Comparison of ENCODE assay signal across 10 mouse cellular contexts in the genomic region with DNA sequence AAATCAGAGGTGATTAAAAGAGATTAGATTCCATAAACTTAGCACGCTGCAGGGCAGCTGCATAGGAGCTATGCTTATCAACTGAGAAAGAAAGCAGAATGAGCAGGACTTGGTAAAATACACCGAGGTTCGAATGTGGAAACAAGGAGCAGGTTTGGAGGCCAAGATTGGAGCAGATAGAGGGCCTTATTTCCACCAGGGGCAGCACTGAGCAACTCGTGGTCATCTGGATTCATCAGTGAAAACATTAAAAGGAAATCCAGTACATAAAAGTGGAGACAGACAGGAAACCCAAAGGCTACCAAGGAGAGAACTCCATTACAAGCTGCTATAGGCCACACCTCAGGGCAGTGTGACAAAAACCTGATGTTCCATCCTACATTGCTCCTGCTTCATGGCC.
DNase-seq lines count a peak whose midpoint lies in the region; ATAC-seq and TF ChIP-seq lines count a peak whose summit lies in the region.
"Had no signal": no experiment of that assay in that cellular context is flagged by ENCODE, and none has a peak within 500 bp of the region (broad histone marks: within the 10 kb centered on the region; RNA-seq: fewer than 3 reads in every experiment).

No protein-coding gene starts in this region.

- TF ChIP-seq POLR2A in ES-Bruce4 (IDR thresholded peaks at IDR 0.05; ENCODE audit: insufficient read depth, low read length), result no peak
- no peak for TF ChIP-seq POLR2A in cortical plate, adult 2 months (IDR thresholded peaks at IDR 0.05; ENCODE audit: extremely low read depth, insufficient read depth, low read length)

- H3K36me3 ChIP-seq in forebrain, postnatal 0 days (ENCODE audit: insufficient read depth), result no peaks in the 10 kb centered on the region
- no peaks in the 10 kb centered on the region for H3K36me3 ChIP-seq in forebrain, embryonic 15.5 days
- no peaks in the 10 kb centered on the region for H3K36me3 ChIP-seq in liver, postnatal 0 days (replicated peaks; ENCODE audit: insufficient read depth, low read length)
- H3K36me3 ChIP-seq in liver, embryonic 12.5 days, result no peaks in the 10 kb centered on the region
- H3K36me3 ChIP-seq in ES-Bruce4 (ENCODE audit: control insufficient read depth, insufficient read depth, low read length, poor library complexity, severe bottlenecking), result no peaks in the 10 kb centered on the region
- no peaks in the 10 kb centered on the region for H3K36me3 ChIP-seq in limb, embryonic 10.5 days

- H3K4me1 ChIP-seq in forebrain, postnatal 0 days (ENCODE audit: insufficient read depth), result no peaks in the 10 kb centered on the region
- H3K4me1 ChIP-seq in forebrain, embryonic 15.5 days, result peaks cover 6% of the 10 kb centered on the region
- no peaks in the 10 kb centered on the region for H3K4me1 ChIP-seq in liver, postnatal 0 days (ENCODE audit: insufficient read depth)
- H3K4me1 ChIP-seq in liver, embryonic 12.5 days, result no peaks in the 10 kb centered on the region
- no peaks in the 10 kb centered on the region for H3K4me1 ChIP-seq in ES-Bruce4 (ENCODE audit: control insufficient read depth, insufficient read depth, low read length)
- peaks cover 3% of the 10 kb centered on the region; the same call in 1 of the 2 replicates for H3K4me1 ChIP-seq in cortical plate, adult 2 months (ENCODE audit: control insufficient read depth, insufficient read depth, low read length)
- H3K4me1 ChIP-seq in limb, embryonic 10.5 days, result no peaks in the 10 kb centered on the region

- H3K4me3 ChIP-seq in forebrain, postnatal 0 days (ENCODE audit: low read depth, low read length), result no peak overlapping the region
- no peak overlapping the region for H3K4me3 ChIP-seq in forebrain, embryonic 15.5 days
- no peak overlapping the region for H3K4me3 ChIP-seq in liver, postnatal 0 days (ENCODE audit: low read depth, low read length)
- H3K4me3 ChIP-seq in liver, embryonic 12.5 days, result no peak overlapping the region
- no peak overlapping the region for H3K4me3 ChIP-seq in ES-Bruce4 (ENCODE audit: low read depth, low read length)
- H3K4me3 ChIP-seq in cortical plate, adult 2 months (ENCODE audit: insufficient read depth, low read length), result no peak overlapping the region
- no peak overlapping the region for H3K4me3 ChIP-seq in limb, embryonic 10.5 days

- H3K4me2 ChIP-seq in forebrain, postnatal 0 days (ENCODE audit: low read depth), result no peak overlapping the region
- no peak overlapping the region for H3K4me2 ChIP-seq in forebrain, embryonic 15.5 days (replicated peaks)
- H3K4me2 ChIP-seq in liver, postnatal 0 days (ENCODE audit: low read depth, low read length), result no peak overlapping the region
- H3K4me2 ChIP-seq in liver, embryonic 12.5 days, result no peak overlapping the region
- H3K4me2 ChIP-seq: hindbrain, embryonic 14.5 days had no signal

- TF ChIP-seq CTCF in forebrain, postnatal 0 days (IDR thresholded peaks at IDR 0.05; ENCODE audit: low read depth), result peak; percentile 41
- TF ChIP-seq CTCF in liver, postnatal 0 days (IDR thresholded peaks at IDR 0.05; ENCODE audit: low read depth), result peak; percentile 37; the same call in 1 of the 2 replicates
- peak; percentile 7 for TF ChIP-seq CTCF in ES-Bruce4 (IDR thresholded peaks at IDR 0.05; ENCODE audit: low read depth, low read length)
- TF ChIP-seq CTCF in cortical plate, adult 2 months (IDR thresholded peaks at IDR 0.05; ENCODE audit: extremely low read depth, insufficient read depth, low read length), result 0 out of 2 replicates have a peak, but pooled peaks have one; percentile 9

- DNase-seq in forebrain, postnatal 0 days, result no peak
- no peak for DNase-seq in liver, postnatal 0 days
- no peak for DNase-seq in c-Kit-positive CD71-positive TER-119-positive erythroid progenitor cells, embryonic 14.5 days (ENCODE audit: low spot score)
- no peak for DNase-seq in limb, embryonic 10.5 days (ENCODE audit: low spot score)
- DNase-seq: thymus, adult 2 months had no signal

- WGBS in forebrain, postnatal 0 days, result 82% methylated on average over 4 of the region's 4 CpGs
- 84% methylated on average over 4 of the region's 4 CpGs for WGBS in forebrain, embryonic 15.5 days
- 72% methylated on average over 4 of the region's 4 CpGs for WGBS in liver, postnatal 0 days (ENCODE audit: insufficient replicate concordance)
- 65% methylated on average over 4 of the region's 4 CpGs for WGBS in liver, embryonic 12.5 days (ENCODE audit: insufficient replicate concordance)
- WGBS in limb, embryonic 10.5 days, result 93% methylated on average over 4 of the region's 4 CpGs

- no peak overlapping the region for H3K9ac ChIP-seq in forebrain, postnatal 0 days
- H3K9ac ChIP-seq in forebrain, embryonic 15.5 days (replicated peaks), result no peak overlapping the region
- H3K9ac ChIP-seq in liver, postnatal 0 days (replicated peaks), result no peak overlapping the region
- H3K9ac ChIP-seq in liver, embryonic 12.5 days, result no peak overlapping the region
- no peak overlapping the region for H3K9ac ChIP-seq in ES-Bruce4 (ENCODE audit: low read depth, poor library complexity, severe bottlenecking)
- H3K9ac ChIP-seq: hindbrain, embryonic 14.5 days had no signal

- TF ChIP-seq EP300 in liver, postnatal 0 days (IDR thresholded peaks at IDR 0.05; ENCODE audit: low read depth), result no peak
- no peak for TF ChIP-seq EP300 in ES-Bruce4 (IDR thresholded peaks at IDR 0.05; ENCODE audit: insufficient read depth, low read depth, low read length)

- no peak for ATAC-seq in forebrain, postnatal 0 days
- ATAC-seq in forebrain, embryonic 15.5 days (replicated peaks), result no peak
- ATAC-seq in liver, postnatal 0 days, result no peak
- ATAC-seq in liver, embryonic 12.5 days, result no peak

- H3K27ac ChIP-seq in forebrain, postnatal 0 days (ENCODE audit: low read depth, low read length), result no peak overlapping the region
- no peak overlapping the region for H3K27ac ChIP-seq in forebrain, embryonic 15.5 days (replicated peaks)
- no peak overlapping the region for H3K27ac ChIP-seq in liver, postnatal 0 days (ENCODE audit: low read depth)
- no peak overlapping the region for H3K27ac ChIP-seq in liver, embryonic 12.5 days
- H3K27ac ChIP-seq in ES-Bruce4 (ENCODE audit: insufficient read depth, low read length), result no peak overlapping the region
- no peak overlapping the region for H3K27ac ChIP-seq in cortical plate, adult 2 months (ENCODE audit: insufficient read depth, low read length)
- H3K27ac ChIP-seq in limb, embryonic 10.5 days, result no peak overlapping the region
- H3K27ac ChIP-seq: hindbrain, embryonic 14.5 days had no signal

- H3K27me3 ChIP-seq in forebrain, postnatal 0 days (ENCODE audit: insufficient read depth, low read length), result no peaks in the 10 kb centered on the region
- H3K27me3 ChIP-seq in forebrain, embryonic 15.5 days, result no peaks in the 10 kb centered on the region
- H3K27me3 ChIP-seq in liver, postnatal 0 days (ENCODE audit: insufficient read depth, low read length), result no peaks in the 10 kb centered on the region
- no peaks in the 10 kb centered on the region for H3K27me3 ChIP-seq in liver, embryonic 12.5 days (replicated peaks)
- H3K27me3 ChIP-seq in ES-Bruce4 (ENCODE audit: control insufficient read depth, insufficient read depth, low read length, poor library complexity, severe bottlenecking), result no peaks in the 10 kb centered on the region
- no peaks in the 10 kb centered on the region for H3K27me3 ChIP-seq in limb, embryonic 10.5 days (ENCODE audit: low read depth, poor library complexity, severe bottlenecking)

- no peaks in the 10 kb centered on the region for H3K9me3 ChIP-seq in forebrain, postnatal 0 days (ENCODE audit: low read length)
- no peaks in the 10 kb centered on the region for H3K9me3 ChIP-seq in forebrain, embryonic 15.5 days
- no peaks in the 10 kb centered on the region for H3K9me3 ChIP-seq in liver, postnatal 0 days (ENCODE audit: low read length)
- no peaks in the 10 kb centered on the region for H3K9me3 ChIP-seq in liver, embryonic 12.5 days (replicated peaks)
- no peaks in the 10 kb centered on the region for H3K9me3 ChIP-seq in ES-Bruce4 (replicated peaks; ENCODE audit: control insufficient read depth, insufficient read depth, low read length, poor library complexity, severe bottlenecking)
- H3K9me3 ChIP-seq in limb, embryonic 10.5 days (replicated peaks), result no peaks in the 10 kb centered on the region
